Mouse (Mus musculus) T-helper 2 cell (primary cell): ENCODE results near the gene Dirc2.

Source experiments
- in situ Hi-C: fragments of 300-600 bp; cut with MboI, MseI; formaldehyde crosslinking; loops from one replicate; pipeline ENCODE4 v1.15.1; 2025; ENCODE audit warnings: high pct_unique_total_duplicates

Gene Dirc2

GRCm38 (mm10) chr16:35768785-35769642 is at the start of gene Dirc2:
Gene Dirc2, minus strand, starts transcription at chr16:35769356.
- in situ Hi-C loops, result loop anchor here (25.0 kb wide), 1 partner anchor 1168 kb away; the partner anchor contains the start of gene Hcls1

DNA sequence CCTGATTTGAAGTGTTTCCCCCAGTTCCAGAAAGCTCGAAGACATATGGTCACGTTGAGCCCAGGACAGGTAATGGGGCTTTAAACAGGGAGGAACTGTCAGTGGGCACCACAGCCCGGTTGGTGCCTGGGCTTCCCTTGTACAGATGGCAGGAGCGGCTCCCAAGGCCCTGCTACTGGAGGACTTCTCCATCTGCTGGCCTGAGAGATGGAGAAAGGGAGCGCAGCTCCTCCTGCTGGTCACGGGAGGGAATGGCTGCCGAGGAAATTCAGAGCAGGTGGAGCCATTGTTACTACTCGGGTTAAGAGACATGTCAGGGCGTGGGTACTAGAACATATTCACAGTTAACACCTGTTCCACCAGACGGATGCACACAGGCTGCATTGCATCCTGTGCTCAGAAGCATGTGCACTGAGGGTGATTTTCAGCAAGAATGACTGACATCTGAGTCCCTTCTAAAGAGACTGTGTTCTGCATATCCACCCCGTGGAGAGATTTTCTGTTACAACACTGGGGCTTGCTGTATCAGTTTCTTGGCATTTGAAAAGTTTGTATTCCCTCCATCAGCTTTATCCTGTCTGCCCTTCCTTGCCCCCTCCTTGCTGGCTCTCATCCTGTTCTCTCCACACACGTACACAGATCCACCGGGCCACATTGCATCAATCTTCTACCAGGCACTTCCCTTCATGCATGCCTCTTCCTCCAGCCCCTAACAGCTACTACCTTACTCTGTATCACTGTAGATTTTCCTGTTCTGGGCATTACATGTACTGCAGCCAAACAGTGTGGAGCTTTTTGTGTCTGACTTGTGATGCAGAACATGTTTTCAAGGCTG is 48.3 kb upstream of the Dirc2 start:
- in situ Hi-C loops, result loop anchor here (5.0 kb wide), 1 partner anchor 80 kb away; no protein-coding TSS in a partner anchor

DNA sequence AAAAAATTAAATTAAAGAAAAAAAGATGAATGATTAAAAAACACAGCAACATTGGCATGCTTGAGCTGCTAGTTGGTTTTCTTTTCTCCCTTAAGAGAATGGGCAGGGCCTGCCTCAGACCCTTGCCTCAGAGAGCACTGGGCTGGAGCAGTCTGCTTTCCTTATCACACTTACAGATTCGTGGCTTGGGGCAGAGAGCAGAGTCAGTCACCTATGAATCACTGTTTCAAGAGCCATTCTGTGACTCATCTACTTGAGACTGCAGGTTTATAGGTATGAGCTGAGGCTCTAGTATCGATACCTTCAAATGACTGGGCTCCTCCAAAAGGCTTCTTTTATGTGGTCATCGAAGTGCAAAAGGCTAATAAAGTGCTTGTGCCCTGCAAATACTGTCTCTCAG is 44.0 kb upstream of the Dirc2 start:
- in situ Hi-C loops, result no loop called here

DNA sequence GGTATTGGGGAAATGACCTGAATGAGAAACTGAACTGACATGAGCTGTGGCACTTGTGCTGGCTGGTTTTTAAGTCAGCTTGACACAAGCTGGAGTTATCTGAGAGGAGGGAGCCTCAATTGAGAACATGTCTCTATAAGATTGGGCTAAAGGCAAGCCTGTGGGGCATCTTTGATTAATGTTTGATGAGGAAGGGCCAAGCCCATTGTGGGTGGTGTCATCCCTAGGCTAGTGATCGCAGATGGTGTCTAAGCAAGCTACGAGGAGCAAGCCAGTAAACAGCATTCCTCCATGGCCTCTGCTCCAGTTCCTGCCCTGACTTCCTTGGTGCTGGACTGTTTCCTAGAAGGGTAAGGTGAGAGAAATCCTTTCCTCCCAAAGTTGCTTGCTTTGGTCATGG is 39.7 kb upstream of the Dirc2 start:
- in situ Hi-C loops, result no loop called here

DNA sequence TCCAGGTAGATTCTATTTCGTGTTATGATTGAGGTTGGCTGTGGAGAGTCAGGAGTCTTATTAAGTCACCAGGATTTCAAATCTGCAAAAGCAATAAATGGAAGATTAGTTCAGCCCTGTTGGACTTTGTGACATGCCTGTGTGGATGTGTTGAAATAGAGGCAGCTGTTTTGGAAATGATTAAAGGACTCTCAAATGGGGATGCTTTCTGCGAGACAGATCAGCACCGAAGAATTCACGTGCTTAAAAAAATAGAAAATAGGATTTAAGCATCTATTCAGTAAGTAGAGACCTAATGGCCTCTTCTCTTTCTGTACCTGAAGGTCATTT is 38.5 kb upstream of the Dirc2 start:
- in situ Hi-C loops, result no loop called here

DNA sequence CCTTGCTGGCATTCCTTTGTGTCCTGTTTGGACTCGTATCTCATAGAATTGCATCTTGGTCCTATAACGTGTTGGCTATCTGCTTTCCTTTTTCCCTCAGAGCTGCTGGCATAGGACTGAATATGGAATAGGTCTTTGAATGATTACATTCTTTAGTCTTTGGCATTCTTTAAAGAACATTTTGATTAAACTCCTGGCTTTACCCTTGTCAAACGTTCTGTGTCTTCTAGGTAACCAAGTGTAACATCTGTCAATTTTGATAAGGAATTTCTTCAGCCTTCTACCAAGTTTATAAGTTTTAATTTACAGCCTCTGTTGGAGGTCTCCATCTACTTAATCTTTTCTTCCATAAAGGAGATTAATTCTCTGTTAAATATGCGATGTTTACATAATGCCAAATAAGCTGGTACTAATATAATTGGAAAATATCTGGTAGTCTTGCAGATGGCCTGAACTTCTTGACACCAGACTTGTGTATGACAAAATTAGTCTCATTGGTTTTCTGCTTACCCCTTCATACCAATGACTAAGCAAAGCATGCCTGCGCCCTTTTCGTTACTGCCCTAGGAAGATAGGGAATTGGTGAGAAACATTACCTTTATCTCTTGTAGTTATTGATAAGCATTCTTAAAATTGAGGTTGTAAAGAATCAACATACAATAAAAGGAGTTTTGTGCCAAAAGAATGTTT is 38.0 kb upstream of the Dirc2 start:
- in situ Hi-C loops, result no loop called here

DNA sequence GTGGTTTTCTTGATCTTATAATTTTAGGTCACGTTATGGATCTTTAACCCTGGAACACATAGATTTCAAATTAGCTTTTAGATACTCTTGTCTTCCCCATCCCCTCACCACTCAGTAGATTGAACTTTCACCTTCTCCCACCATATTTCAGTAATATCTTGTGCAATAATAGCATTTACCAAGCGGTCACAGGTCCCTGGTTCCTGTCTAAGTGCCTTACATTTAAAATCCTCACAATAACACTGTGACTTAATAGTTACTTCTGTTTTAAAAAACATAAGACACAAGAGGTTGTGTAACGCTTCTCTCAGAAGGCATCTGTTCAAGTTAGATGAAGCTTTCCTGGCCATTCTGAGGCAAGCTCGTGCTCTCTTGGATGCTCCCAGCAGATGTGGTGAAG is 34.6 kb upstream of the Dirc2 start:
- in situ Hi-C loops, result no loop called here

DNA sequence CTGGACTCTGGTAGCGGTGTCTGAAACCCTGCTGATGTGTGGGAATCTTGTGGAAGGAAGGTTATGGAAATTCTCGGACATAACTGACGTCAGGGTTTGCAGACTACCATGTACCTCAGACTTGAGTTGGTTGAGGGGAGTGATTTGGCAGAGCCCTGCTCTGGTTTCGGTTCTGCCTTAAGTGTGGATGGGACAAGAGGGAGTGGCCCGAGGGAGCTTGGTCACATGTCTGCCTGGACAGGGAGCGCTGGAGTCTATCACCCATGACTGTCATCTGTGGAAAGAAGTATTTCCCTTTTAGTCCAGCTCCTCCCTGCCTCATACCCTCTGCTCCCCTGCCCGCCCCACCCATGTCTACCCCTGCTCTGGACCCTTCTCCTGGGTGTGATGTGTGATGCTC is 33.0 kb upstream of the Dirc2 start:
- in situ Hi-C loops, result no loop called here

DNA sequence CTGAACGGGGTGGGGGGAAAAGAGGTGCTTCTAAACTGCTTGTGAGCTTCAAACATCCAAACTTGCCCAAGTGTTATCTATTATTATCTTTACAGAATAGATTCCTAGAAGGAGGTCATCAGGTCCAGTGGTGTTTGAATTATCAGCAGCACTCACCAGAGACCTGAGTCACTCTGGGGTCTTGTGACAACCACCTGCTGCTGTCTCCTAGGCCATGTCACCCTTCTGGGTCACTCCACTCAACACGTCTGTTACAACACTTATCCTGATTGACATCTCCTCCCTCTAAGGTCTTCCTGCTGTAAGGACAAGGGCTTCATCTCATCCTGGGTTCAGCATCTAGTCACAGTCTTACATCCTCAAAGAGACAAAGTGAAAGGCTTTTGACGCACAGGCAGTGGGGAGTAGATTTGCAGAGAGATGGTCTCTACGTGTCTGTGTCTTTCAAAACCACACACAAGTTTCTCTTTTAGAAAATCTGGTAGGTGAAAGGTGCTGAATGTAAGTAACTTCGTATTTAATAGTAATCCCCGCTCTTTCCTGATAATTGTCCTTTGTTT is 22.9 kb upstream of the Dirc2 start:
- in situ Hi-C loops, result no loop called here

- in situ Hi-C loops, result no loop called here
These were observed 19.2 kb upstream of the Dirc2 start for GRCm38 (mm10) chr16:35788330-35788729.

DNA sequence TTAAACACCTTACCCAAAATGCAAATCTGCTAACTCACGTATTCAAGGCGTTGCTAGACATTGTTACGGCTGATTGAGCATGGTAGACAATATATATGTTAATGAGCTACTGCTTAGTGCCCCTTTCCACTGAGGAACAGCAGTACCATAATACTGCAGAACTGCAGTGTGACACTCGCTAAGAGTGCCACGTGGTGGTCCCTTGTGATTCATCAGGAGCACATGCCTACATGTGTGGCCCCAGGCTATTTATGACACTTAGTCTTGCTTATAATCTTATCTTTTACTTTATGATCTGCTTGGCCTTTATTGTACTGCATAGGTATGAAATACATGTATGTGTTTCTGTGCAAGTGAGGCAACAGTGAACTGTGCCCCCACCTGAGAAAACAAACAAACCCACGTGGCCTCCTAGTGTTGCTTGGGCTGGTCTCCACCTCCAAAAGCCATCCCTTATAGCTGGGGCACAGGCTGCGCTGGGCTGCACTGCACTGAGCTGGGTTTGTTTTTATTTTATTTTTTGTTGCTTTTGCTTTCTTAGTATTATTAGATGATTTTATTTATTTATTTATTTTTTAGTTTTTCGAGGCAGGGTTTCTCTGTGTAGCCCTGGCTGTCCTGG is 18.5 kb upstream of the Dirc2 start:
- in situ Hi-C loops, result no loop called here

DNA sequence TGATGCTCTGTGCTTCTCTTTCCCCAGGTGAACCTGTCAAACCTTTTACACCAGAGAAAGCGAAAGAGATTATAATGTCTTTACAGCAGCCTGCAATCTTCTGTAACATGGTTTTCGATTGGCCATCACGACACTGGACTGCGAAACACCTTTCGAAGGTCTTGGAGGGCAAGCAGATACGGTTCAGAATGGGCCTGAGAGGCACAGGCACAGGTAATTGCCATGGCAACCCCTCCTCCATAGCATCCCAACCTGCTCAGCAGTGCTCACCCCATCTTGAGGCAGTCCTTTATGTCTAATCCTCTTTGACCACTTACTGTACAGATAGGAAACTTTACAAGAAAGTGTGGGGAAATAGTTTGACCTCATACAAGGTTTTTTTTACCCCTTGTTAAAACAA is 18.0 kb upstream of the Dirc2 start:
- in situ Hi-C loops, result no loop called here

DNA sequence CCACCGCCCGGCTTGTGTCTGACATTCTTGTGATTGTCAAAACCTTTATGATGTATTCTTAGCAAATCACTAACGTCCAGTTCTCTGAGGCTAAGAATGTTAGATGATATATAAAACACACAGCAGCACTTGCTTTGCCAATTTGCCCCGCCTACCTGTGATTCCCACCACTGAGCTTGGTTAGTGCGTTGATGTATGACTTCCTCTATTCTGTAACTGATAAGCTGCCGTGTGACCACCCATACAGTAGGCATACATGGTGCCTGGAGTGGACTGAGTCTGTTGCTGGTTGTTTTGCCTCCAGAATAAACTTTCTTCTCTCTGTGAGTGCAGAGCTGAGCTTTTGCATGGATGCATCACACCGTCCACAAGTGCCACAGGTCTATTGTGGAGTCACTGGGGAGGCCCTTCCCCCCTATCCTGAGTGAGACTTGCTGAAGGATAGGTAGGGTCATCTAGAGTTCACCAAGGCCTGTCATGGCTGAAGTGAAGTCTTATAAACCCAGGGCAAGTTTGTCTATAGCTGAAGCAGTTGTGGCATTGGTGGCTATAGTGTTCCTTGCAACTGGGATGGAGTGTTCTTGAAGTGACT is 15.1 kb upstream of the Dirc2 start:
- in situ Hi-C loops, result no loop called here

DNA sequence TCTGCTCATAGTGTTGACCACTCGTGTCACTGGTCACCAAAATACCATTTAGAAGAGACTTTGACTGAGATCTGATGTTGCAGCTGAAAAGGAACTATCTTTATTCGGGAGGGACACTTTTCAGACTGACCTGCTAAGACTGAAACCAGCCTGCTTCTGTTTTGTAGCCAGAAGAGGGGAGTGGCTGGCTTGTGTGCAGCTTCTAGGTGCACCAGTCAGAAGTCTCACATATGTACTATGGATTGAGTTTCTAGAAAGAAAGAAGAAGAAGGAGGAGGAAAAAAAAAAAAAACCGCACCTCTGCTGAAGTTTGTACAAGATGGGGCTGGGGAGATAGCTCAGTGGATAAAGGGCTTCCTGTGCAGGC is 14.0 kb upstream of the Dirc2 start:
- in situ Hi-C loops, result no loop called here

GRCm38 (mm10) chr16:35782451-35783206 is 13.5 kb upstream of the Dirc2 start:
- in situ Hi-C loops, result no loop called here

GRCm38 (mm10) chr16:35781651-35782050 is 12.5 kb upstream of the Dirc2 start:
- in situ Hi-C loops, result no loop called here

DNA sequence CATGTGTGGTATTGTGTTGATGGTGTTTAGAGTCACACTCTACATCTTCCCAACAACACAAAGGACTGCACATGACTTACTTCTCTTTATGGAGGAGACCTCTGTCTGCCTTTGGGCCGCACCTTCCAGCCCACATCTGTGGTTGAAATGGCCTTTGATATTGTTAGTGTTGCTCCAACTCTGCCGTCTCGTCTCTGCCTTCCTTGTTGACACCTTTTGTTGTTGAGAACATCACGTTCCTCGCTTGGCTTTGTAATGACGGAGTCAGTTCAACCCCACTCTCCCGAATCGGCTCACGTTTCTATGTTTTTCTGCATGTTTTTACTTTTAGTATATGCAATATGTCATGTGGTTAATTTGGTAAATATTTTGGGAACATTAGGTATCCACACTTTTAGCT is 11.9 kb upstream of the Dirc2 start:
- in situ Hi-C loops, result no loop called here

- in situ Hi-C loops, result no loop called here
These were observed 10.5 kb upstream of the Dirc2 start for GRCm38 (mm10) chr16:35779681-35780080.

DNA sequence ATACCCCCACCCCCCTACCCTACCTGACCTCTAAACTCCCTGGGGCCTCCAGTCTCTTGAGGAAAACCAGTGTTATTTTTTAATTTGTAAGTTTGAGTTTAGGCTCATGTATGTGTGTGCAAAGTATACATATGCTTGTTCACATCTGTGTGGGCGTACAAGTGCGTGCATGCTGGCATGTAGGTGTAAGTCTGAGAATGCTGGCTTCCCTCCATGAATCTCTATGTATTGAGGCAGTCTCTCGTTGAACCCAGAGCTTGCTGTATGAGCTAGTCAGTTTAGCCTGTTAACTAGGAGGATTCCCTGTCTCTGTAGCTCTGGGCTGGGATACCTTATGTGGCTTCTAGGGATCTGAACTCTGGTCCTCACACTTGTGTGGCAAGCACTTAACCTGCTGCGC is 8.6 kb upstream of the Dirc2 start:
- in situ Hi-C loops, result no loop called here

- in situ Hi-C loops, result no loop called here
These were observed 7.6 kb upstream of the Dirc2 start for GRCm38 (mm10) chr16:35776737-35777136.
